Mouse (Mus musculus) kidney, adult 2 months (tissue): ENCODE results near the gene Asb8. TPM values are rescaled to one million over a fixed set of nuclear protein-coding genes. Genes with fewer than 3 reads are reported as not detected.

ENCODE experiments used
- DNase-seq: peaks from one replicate; pipeline ENCODE4 v3.0.0; 2021
- H3K27ac ChIP-seq: fragments of 200-500 bp; 2 replicates; pipeline ENCODE4 v1.5.1; 2012; ENCODE audit warnings: low read depth, low read length, control low read depth, inconsistent platforms; ENCODE audit not compliant: insufficient read depth
- H3K27me3 ChIP-seq: fragments of 200-500 bp; replicated peaks from 2 replicates; pipeline ENCODE4 v1.6.1; 2012; ENCODE audit warnings: mild to moderate bottlenecking, moderate library complexity, low read length, inconsistent platforms; ENCODE audit not compliant: control insufficient read depth, insufficient read depth
- H3K36me3 ChIP-seq: fragments of 200-500 bp; 2 replicates; pipeline ENCODE4 v1.6.1; 2012; ENCODE audit warnings: mild to moderate bottlenecking, moderate library complexity, low read length, inconsistent platforms; ENCODE audit not compliant: control insufficient read depth, insufficient read depth
- H3K4me1 ChIP-seq: fragments of 200-500 bp; 2 replicates; pipeline ENCODE4 v1.6.1; 2011; ENCODE audit warnings: low read length; ENCODE audit not compliant: control insufficient read depth, insufficient read depth
- H3K4me3 ChIP-seq: fragments of 200-500 bp; 2 replicates; pipeline ENCODE4 v1.5.1; 2011; ENCODE audit warnings: mild to moderate bottlenecking, low read depth, low read length, control low read depth; ENCODE audit not compliant: insufficient read depth
- CTCF ChIP-seq: fragments of 200-500 bp; conservative IDR thresholded peaks from 2 replicates; pipeline ENCODE4 v1.5.1; 2011; ENCODE audit warnings: low read depth, mild to moderate bottlenecking, control low read depth, low read length, moderate library complexity, mixed read lengths; ENCODE audit not compliant: insufficient read depth, insufficient read length
- POLR2A ChIP-seq: fragments of 200-500 bp; IDR thresholded peaks from one replicate; pipeline ENCODE4 v1.6.1; 2011; ENCODE audit warnings: low read depth, low read length, control low read depth
- WGBS: fragments of 180-500 bp; shearing (Covaris S2); methylation state at CpG from one replicate; pipeline ENCODE4 v1.1.7; 2018; 5-methylcytosine and 5-hydroxymethylcytosine counted together
- polyA plus RNA-seq: library from polyadenylated mRNA; depleted of rRNA; stranded (reverse); fragments of >200 nt; gene quantifications from 2 replicates; pipeline ENCODE4 v1.2.3, GENCODE M21; 2012

The Asb8 gene
- polyA plus RNA-seq, 1 experiment: 46.8 TPM

GRCm38 (mm10) chr15:98116287-98116686 lies 49.1 kb downstream of the Asb8 start:
- DNase-seq: no peak
- Histone ChIP-seq H3K4me3 (no peak overlapping the region), H3K4me1 (no peaks in the 10 kb centered on the region), H3K27me3 (no peaks in the 10 kb centered on the region), H3K27ac (no peak overlapping the region), H3K36me3 (no peaks in the 10 kb centered on the region; the same call in 1 of the 2 replicates)
- WGBS: 93% methylated on average over 5 of the region's 5 CpGs
- TF ChIP-seq CTCF (no peak), POLR2A (no peak)

DNA sequence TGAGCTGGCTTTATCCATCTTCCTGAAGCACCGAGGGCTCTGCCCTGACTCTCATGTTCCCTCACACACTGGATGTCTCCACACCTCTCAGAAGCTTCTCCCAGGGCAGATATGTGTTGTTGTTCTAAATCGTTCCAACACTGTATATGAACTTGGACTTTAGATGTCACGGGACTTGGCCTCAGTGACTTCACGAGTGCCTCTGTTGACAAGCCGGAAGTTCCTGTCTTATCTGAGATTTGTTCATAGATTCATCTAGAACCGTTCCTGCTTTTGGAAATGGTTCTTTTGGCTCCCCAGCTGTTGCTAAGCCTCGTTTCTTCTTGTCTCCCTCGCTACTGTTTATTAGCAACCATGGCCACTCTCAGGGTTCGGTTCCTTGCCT lies 49.7 kb downstream of the Asb8 start:
- Histone ChIP-seq H3K4me1 (no peaks in the 10 kb centered on the region), H3K27ac (no peak overlapping the region), H3K27me3 (no peaks in the 10 kb centered on the region), H3K4me3 (no peak overlapping the region), H3K36me3 (no peaks in the 10 kb centered on the region; the same call in 1 of the 2 replicates)
- DNase-seq: no peak
- no peak for TF ChIP-seq CTCF
- no peak for TF ChIP-seq POLR2A
- 89% methylated on average over 9 of the region's 9 CpGs for WGBS

GRCm38 (mm10) chr15:98114852-98115778 lies 50.3 kb downstream of the Asb8 start:
- no peaks in the 10 kb centered on the region; the same call in 1 of the 2 replicates for H3K36me3 ChIP-seq
- TF ChIP-seq CTCF (no peak), POLR2A (no peak)
- DNase-seq: no peak
- WGBS: 90% methylated on average over 10 of the region's 10 CpGs
- no peak overlapping the region for H3K4me3 ChIP-seq
- no peaks in the 10 kb centered on the region for H3K27me3 ChIP-seq
- H3K4me1 ChIP-seq: no peaks in the 10 kb centered on the region
- H3K27ac ChIP-seq: no peak overlapping the region

GRCm38 (mm10) chr15:98114098-98114851 lies 51.1 kb downstream of the Asb8 start:
- WGBS: 82% methylated on average over 10 of the region's 10 CpGs
- no peaks in the 10 kb centered on the region; the same call in 1 of the 2 replicates for H3K36me3 ChIP-seq

DNA sequence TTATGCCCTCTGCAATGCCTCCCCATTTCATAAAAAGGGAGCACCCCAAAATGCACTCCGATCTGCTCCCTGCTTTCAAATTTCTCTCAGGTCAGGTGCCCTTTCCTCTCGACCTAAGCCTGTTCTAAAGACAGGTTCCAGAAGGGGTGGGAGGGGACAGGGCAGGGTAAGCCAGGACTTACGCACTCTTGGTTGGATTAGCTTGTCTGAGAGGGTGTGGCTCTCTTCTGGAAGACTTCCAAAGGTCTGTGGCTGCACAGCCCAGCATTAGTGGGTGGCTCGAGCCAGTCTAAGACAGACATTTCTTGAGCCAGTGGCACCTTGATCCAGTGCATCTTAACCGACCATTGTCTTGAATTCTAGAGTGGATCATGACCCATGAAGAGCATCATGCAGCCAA lies 53.6 kb downstream of the Asb8 start:
- peak; percentile 38 for DNase-seq
- H3K4me1 ChIP-seq: no peaks in the 10 kb centered on the region; the same call in 1 of the 2 replicates
- no peak for TF ChIP-seq CTCF
- TF ChIP-seq POLR2A: no peak
- H3K4me3 ChIP-seq: no peak overlapping the region
- no peak overlapping the region for H3K27ac ChIP-seq
- no peaks in the 10 kb centered on the region; the same call in 1 of the 2 replicates for H3K36me3 ChIP-seq
- no peaks in the 10 kb centered on the region for H3K27me3 ChIP-seq
- 42% methylated on average over 5 of the region's 5 CpGs for WGBS

More at GRCm38 (mm10) chr15:98114098-98114851, 51.1 kb downstream of the Asb8 start:
- H3K27me3 ChIP-seq: no peaks in the 10 kb centered on the region
- no peak overlapping the region for H3K27ac ChIP-seq
- no peaks in the 10 kb centered on the region for H3K4me1 ChIP-seq
- TF ChIP-seq POLR2A: no peak
- no peak for TF ChIP-seq CTCF
- H3K4me3 ChIP-seq: no peak overlapping the region
- DNase-seq: no peak

DNA sequence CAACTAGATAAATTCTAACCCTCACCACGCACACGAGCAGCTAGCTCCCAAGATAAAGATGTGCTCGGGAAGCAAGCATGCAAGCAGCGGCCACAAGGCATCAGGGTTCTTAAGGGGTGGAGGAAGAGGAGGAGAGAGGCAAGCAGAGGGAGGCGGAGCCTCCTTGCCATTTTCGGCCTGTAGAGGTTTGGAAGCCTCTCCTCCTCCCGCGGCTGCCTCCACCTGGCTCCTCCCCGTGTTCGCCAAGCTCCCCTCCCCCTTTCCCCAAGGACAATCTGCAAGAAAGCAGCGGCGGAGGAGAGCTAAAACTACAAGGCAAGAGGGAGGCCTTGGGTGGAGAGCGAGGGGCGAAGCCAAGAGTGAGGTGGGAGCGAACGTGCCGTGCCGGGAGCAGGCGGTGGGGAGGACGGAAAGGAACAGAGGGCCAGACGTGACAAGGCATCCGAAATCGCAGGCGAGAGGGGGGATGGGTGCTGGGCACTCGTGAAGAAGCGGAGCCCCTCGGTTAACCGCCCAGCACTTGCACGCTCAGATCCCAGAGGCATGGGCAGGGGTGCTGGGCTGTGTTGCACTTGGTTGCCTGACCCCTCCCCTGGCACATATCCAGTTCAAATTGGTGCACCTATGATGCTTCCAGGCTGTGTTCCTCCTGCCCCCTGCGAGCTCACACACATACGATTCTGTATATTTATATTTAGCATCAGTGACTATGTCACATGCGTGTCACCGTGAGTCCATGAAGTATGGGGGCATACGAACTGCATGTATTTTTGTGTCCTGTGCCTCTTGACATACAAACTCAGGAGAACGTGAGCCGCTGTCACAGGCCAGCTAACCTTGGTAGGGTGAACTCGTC lies 56.9 kb downstream of the Asb8 start:
- WGBS: 2% methylated on average over 37 of the region's 37 CpGs
- Histone ChIP-seq H3K4me3 (peak overlapping the region; percentile 88), H3K36me3 (no peaks in the 10 kb centered on the region; the same call in 1 of the 2 replicates), H3K27ac (peak overlapping the region; percentile 72), H3K27me3 (no peaks in the 10 kb centered on the region), H3K4me1 (no peaks in the 10 kb centered on the region; the same call in 1 of the 2 replicates)
- TF ChIP-seq CTCF (no peak), POLR2A (no peak)
- DNase-seq: peak; percentile 94
